Mouse (Mus musculus): ENCODE measurements around the gene Plpp1. TPM values are rescaled to one million over a fixed set of nuclear protein-coding genes. Genes with fewer than 3 reads are reported as not detected.

The Plpp1 gene
- total and polyA plus RNA-seq, 3 experiments, result 1.5 to 19.4 (median 3.4) TPM

DNA sequence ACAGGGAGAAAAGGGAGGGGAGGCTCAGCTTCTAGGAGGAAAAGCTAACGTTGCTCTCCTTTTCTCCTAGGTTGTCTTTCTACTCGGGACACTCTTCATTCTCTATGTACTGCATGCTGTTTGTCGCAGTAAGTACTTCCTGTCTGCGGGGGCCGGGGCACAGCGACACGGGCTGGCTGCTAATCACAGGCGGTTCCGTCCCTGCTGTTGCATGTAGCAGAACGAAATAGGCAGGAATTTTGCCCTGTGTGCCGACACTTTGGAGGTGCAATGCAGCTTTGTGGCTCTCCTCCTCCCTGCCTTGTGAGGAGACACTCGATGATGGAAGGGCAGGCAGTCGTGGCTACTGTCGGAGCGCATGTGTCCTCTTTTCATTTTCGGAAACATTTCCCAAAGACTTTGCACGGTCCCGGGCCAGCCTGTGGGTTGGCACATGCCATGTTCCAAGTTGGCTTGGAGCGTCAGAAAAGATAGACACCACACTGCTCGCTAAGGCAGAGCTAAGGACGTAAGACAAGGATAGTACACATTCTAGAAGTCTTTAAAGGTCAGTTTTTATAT lies 59.1 kb downstream of the Plpp1 start:
- H3K36me3 ChIP-seq (replicated peaks), result peaks cover 57% of the 10 kb centered on the region
- DNase-seq (ENCODE audit: low spot score), result no peak

DNA sequence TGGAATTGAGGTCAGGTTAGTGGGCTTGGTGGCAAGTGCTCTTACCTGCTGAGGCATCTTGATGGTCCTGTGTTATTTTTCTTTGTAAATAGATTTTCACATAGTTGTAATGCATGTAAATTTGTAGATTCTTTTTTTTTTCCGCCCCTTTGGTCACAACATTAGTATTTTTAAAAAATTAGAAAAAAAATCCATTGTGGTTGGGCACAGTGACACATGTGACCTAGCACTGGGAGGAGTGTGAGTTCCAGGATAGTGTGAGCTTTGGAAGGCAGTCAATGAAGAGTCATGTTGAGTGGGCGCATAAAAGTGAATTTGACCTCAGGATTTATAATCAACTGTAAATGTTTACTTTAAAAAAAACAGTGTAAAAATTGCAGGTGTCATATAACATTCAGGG lies 59.8 kb downstream of the Plpp1 start:
- H3K36me3 ChIP-seq (replicated peaks), result peaks cover 64% of the 10 kb centered on the region
- TF ChIP-seq GATA2 (IDR thresholded peaks at IDR 0.05; ENCODE audit: borderline replicate concordance, low read depth, low read length) (no peak), TAL1 (conservative IDR thresholded peaks at IDR 0.05; ENCODE audit: low read depth, low read length) (no peak), CTCF (IDR thresholded peaks at IDR 0.05; ENCODE audit: low read depth, low read length) (no peak), GATA1 (IDR thresholded peaks at IDR 0.05; ENCODE audit: borderline replicate concordance, low read length) (no peak), POLR2AphosphoS5 (IDR thresholded peaks at IDR 0.05; ENCODE audit: insufficient replicate concordance, low read depth, low read length) (no peak)
- peaks cover 14% of the 10 kb centered on the region; the same call in 1 of the 2 replicates for H3K4me1 ChIP-seq (ENCODE audit: insufficient read depth, low read depth, low read length)
- no peak for DNase-seq (ENCODE audit: low spot score)
- H3K4me3 ChIP-seq (ENCODE audit: low read depth, low read length), result no peak overlapping the region
- H3K27me3 ChIP-seq (ENCODE audit: insufficient read depth, low read length), result no peaks in the 10 kb centered on the region
- no peaks in the 10 kb centered on the region for H3K9me3 ChIP-seq (replicated peaks)
- ATAC-seq (ENCODE audit: extremely low read depth, insufficient number of reproducible peaks, low FRiP score, poor library complexity, severe bottlenecking), result no peak

More for the DNA sequence above, 59.1 kb downstream of the Plpp1 start:
- no peaks in the 10 kb centered on the region for H3K9me3 ChIP-seq (replicated peaks)
- peaks cover 14% of the 10 kb centered on the region; the same call in 1 of the 2 replicates for H3K4me1 ChIP-seq (ENCODE audit: insufficient read depth, low read depth, low read length)
- H3K4me3 ChIP-seq (ENCODE audit: low read depth, low read length), result no peak overlapping the region
- H3K27me3 ChIP-seq (ENCODE audit: insufficient read depth, low read length), result no peaks in the 10 kb centered on the region
- ATAC-seq (ENCODE audit: extremely low read depth, insufficient number of reproducible peaks, low FRiP score, poor library complexity, severe bottlenecking), result no peak
- TF ChIP-seq GATA2 (IDR thresholded peaks at IDR 0.05; ENCODE audit: borderline replicate concordance, low read depth, low read length) (no peak), GATA1 (IDR thresholded peaks at IDR 0.05; ENCODE audit: borderline replicate concordance, low read length) (no peak), POLR2AphosphoS5 (IDR thresholded peaks at IDR 0.05; ENCODE audit: insufficient replicate concordance, low read depth, low read length) (no peak), TAL1 (conservative IDR thresholded peaks at IDR 0.05; ENCODE audit: low read depth, low read length) (no peak), CTCF (IDR thresholded peaks at IDR 0.05; ENCODE audit: low read depth, low read length) (no peak)

GRCm38 (mm10) chr13:112860911-112861310 lies 60.3 kb downstream of the Plpp1 start:
- Histone ChIP-seq H3K4me1 (ENCODE audit: insufficient read depth, low read depth, low read length) (peaks cover 14% of the 10 kb centered on the region; the same call in 1 of the 2 replicates), H3K9me3 (replicated peaks) (no peaks in the 10 kb centered on the region), H3K4me3 (ENCODE audit: low read depth, low read length) (no peak overlapping the region), H3K27me3 (ENCODE audit: insufficient read depth, low read length) (no peaks in the 10 kb centered on the region), H3K36me3 (replicated peaks) (peaks cover 69% of the 10 kb centered on the region)
- DNase-seq (ENCODE audit: low spot score) (no peak), ATAC-seq (ENCODE audit: extremely low read depth, insufficient number of reproducible peaks, low FRiP score, poor library complexity, severe bottlenecking) (no peak)
- TF ChIP-seq CTCF (IDR thresholded peaks at IDR 0.05; ENCODE audit: low read depth, low read length) (no peak), GATA2 (IDR thresholded peaks at IDR 0.05; ENCODE audit: borderline replicate concordance, low read depth, low read length) (no peak), TAL1 (conservative IDR thresholded peaks at IDR 0.05; ENCODE audit: low read depth, low read length) (no peak), POLR2AphosphoS5 (IDR thresholded peaks at IDR 0.05; ENCODE audit: insufficient replicate concordance, low read depth, low read length) (no peak), GATA1 (IDR thresholded peaks at IDR 0.05; ENCODE audit: borderline replicate concordance, low read length) (no peak)

- H3K9me3 ChIP-seq (replicated peaks), result no peaks in the 10 kb centered on the region
- H3K4me1 ChIP-seq (ENCODE audit: insufficient read depth, low read depth, low read length), result peaks cover 11% of the 10 kb centered on the region; the same call in 1 of the 2 replicates
- peaks cover 77% of the 10 kb centered on the region for H3K36me3 ChIP-seq (replicated peaks)
- H3K27me3 ChIP-seq (ENCODE audit: insufficient read depth, low read length), result no peaks in the 10 kb centered on the region
- DNase-seq (ENCODE audit: low spot score) (no peak), ATAC-seq (ENCODE audit: extremely low read depth, insufficient number of reproducible peaks, low FRiP score, poor library complexity, severe bottlenecking) (no peak)
- no peak overlapping the region for H3K4me3 ChIP-seq (ENCODE audit: low read depth, low read length)
- TF ChIP-seq TAL1 (conservative IDR thresholded peaks at IDR 0.05; ENCODE audit: low read depth, low read length) (no peak), GATA1 (IDR thresholded peaks at IDR 0.05; ENCODE audit: borderline replicate concordance, low read length) (no peak)
These were observed 61.3 kb downstream of the Plpp1 start for GRCm38 (mm10) chr13:112861825-112862306.

- DNase-seq (ENCODE audit: low spot score) (no peak), ATAC-seq (ENCODE audit: extremely low read depth, insufficient number of reproducible peaks, low FRiP score, poor library complexity, severe bottlenecking) (no peak)
- H3K4me1 ChIP-seq (ENCODE audit: insufficient read depth, low read depth, low read length), result peaks cover 7% of the 10 kb centered on the region; the same call in 1 of the 2 replicates
- no peak overlapping the region for H3K4me3 ChIP-seq (ENCODE audit: low read depth, low read length)
- H3K27me3 ChIP-seq (ENCODE audit: insufficient read depth, low read length), result no peaks in the 10 kb centered on the region
- TF ChIP-seq GATA2 (IDR thresholded peaks at IDR 0.05; ENCODE audit: borderline replicate concordance, low read depth, low read length), result no peak
- no peak for TF ChIP-seq CTCF (IDR thresholded peaks at IDR 0.05; ENCODE audit: low read depth, low read length)
- no peak for TF ChIP-seq TAL1 (conservative IDR thresholded peaks at IDR 0.05; ENCODE audit: low read depth, low read length)
- TF ChIP-seq GATA1 (IDR thresholded peaks at IDR 0.05; ENCODE audit: borderline replicate concordance, low read length), result no peak
- no peak for TF ChIP-seq POLR2AphosphoS5 (IDR thresholded peaks at IDR 0.05; ENCODE audit: insufficient replicate concordance, low read depth, low read length)
- H3K36me3 ChIP-seq (replicated peaks), result peaks cover 77% of the 10 kb centered on the region
- H3K9me3 ChIP-seq (replicated peaks), result no peaks in the 10 kb centered on the region
These were observed 61.8 kb downstream of the Plpp1 start for GRCm38 (mm10) chr13:112862342-112862741.

DNA sequence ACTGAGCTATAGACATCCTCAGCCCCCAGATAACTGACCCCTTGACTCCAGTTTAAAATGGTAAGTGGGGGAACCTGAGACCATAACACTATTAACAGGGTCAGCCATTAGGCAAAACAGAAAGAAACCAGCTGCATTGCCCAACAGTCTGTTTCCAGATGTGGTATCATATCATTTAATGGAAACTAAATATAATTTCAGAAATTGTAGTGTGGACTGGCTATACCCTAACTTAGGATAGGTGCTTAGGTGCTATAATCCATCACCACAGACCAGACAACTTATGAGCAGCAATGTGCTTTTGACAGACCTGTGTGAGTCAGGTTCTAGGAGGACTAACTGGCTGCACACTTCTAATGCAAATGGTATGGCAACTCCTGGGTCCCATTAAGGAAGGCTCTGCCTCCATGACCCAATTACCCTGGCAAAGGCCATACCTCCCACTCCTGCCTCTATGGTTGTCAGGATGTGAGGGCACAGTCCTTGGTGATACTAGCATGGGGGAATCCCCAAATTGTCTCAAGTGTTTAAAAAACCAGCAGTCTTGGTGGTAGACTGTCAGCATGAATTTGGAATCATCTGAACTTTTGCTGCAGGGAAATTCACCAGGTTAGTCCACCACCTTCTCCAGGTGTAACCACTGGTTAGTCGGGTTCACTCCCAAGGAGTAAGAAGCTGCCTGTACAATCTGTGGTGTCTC lies 62.5 kb downstream of the Plpp1 start:
- Histone ChIP-seq H3K27me3 (ENCODE audit: insufficient read depth, low read length) (no peaks in the 10 kb centered on the region), H3K9me3 (replicated peaks) (no peaks in the 10 kb centered on the region), H3K4me3 (ENCODE audit: low read depth, low read length) (no peak overlapping the region), H3K36me3 (replicated peaks) (peaks cover 80% of the 10 kb centered on the region), H3K4me1 (ENCODE audit: insufficient read depth, low read depth, low read length) (peaks cover 6% of the 10 kb centered on the region; the same call in 1 of the 2 replicates)
- no peak for TF ChIP-seq GATA1 (IDR thresholded peaks at IDR 0.05; ENCODE audit: borderline replicate concordance, low read length)
- TF ChIP-seq TAL1 (conservative IDR thresholded peaks at IDR 0.05; ENCODE audit: low read depth, low read length), result no peak
- TF ChIP-seq POLR2AphosphoS5 (IDR thresholded peaks at IDR 0.05; ENCODE audit: insufficient replicate concordance, low read depth, low read length), result no peak
- TF ChIP-seq GATA2 (IDR thresholded peaks at IDR 0.05; ENCODE audit: borderline replicate concordance, low read depth, low read length), result no peak
- DNase-seq (ENCODE audit: low spot score) (no peak), ATAC-seq (ENCODE audit: extremely low read depth, insufficient number of reproducible peaks, low FRiP score, poor library complexity, severe bottlenecking) (no peak)
